Mouse (Mus musculus) heart, postnatal 10 days (tissue): ENCODE results near the gene Arhgef7. TPM values are rescaled to one million over a fixed set of nuclear protein-coding genes. Genes with fewer than 3 reads are reported as not detected.

Source experiments
- DNase-seq, 2 experiments: peaks; one replicate each; pipeline ENCODE4 v3.0.0; 2021
- intact Hi-C: fragments of 180-260 bp; cut with DNase I; formaldehyde crosslinking; loops from one replicate; pipeline ENCODE4 v1.15.1; 2025
- total RNA-seq, 2 experiments: library from RNA; stranded (reverse); gene quantifications; 2 replicates each; pipeline ENCODE4 v1.2.3; 2021

Gene Arhgef7
- 100 to 1,000 TPM; 174 to 190 TPM for total RNA-seq

GRCm38 (mm10) chr8:11727651-11728481, at the start of gene Arhgef7:
Arhgef7 (plus strand) TSS chr8:11727721.
- peak; percentile 74 to 76 for DNase-seq
- intact Hi-C loops = no loop called here

- intact Hi-C loops = no loop called here
- DNase-seq = no peak
Measured at GRCm38 (mm10) chr8:11684558-11684957, 43.0 kb upstream of the Arhgef7 start.

GRCm38 (mm10) chr8:11687251-11687650, 40.3 kb upstream of the Arhgef7 start:
- intact Hi-C loops = no loop called here

GRCm38 (mm10) chr8:11689945-11690344, 37.6 kb upstream of the Arhgef7 start:
- DNase-seq = no peak
- intact Hi-C loops = loop anchor here (5.0 to 10.0 kb wide), 2 partner anchors 183 to 245 kb away; no protein-coding TSS in a partner anchor

More at GRCm38 (mm10) chr8:11687251-11687650, 40.3 kb upstream of the Arhgef7 start:
- DNase-seq = no peak

- no peak for DNase-seq
- intact Hi-C loops = loop anchor here (5.0 to 10.0 kb wide), 2 partner anchors 184 to 246 kb away; no protein-coding TSS in a partner anchor
Measured at GRCm38 (mm10) chr8:11691284-11691683, 36.2 kb upstream of the Arhgef7 start.

- DNase-seq = peak in 1 of 2 experiments; percentile 36
- intact Hi-C loops = loop anchor here (5.0 to 10.0 kb wide), 2 partner anchors 184 to 247 kb away; no protein-coding TSS in a partner anchor
Measured at GRCm38 (mm10) chr8:11691761-11692160, 35.8 kb upstream of the Arhgef7 start.

GRCm38 (mm10) chr8:11692455-11692854, 35.1 kb upstream of the Arhgef7 start:
- DNase-seq = no peak
- intact Hi-C loops = loop anchor here (5.0 to 10.0 kb wide), 2 partner anchors 185 to 248 kb away; no protein-coding TSS in a partner anchor

GRCm38 (mm10) chr8:11693972-11694371, 33.5 kb upstream of the Arhgef7 start:
- intact Hi-C loops = loop anchor here (5.0 to 10.0 kb wide), 2 partner anchors 187 to 249 kb away; no protein-coding TSS in a partner anchor
- DNase-seq = no peak

GRCm38 (mm10) chr8:11696176-11696575, 31.3 kb upstream of the Arhgef7 start:
- no peak for DNase-seq
- intact Hi-C loops = loop anchor here (10.0 kb wide), 1 partner anchor 251 kb away; no protein-coding TSS in a partner anchor

- intact Hi-C loops = loop anchor here (10.0 kb wide), 1 partner anchor 253 kb away; no protein-coding TSS in a partner anchor
- DNase-seq = no peak
Measured at GRCm38 (mm10) chr8:11697467-11697866, 30.1 kb upstream of the Arhgef7 start.

GRCm38 (mm10) chr8:11699442-11700001, 28.0 kb upstream of the Arhgef7 start:
- intact Hi-C loops = loop anchor here (1.0 to 10.0 kb wide), 5 partner anchors 67 to 255 kb away; no protein-coding TSS in a partner anchor
- no peak for DNase-seq

- peak; percentile 85 to 92 for DNase-seq
- intact Hi-C loops = loop anchor here (2.0 to 5.0 kb wide), 3 partner anchors 68 to 152 kb away; no protein-coding TSS in a partner anchor
Measured at GRCm38 (mm10) chr8:11700060-11701032, 27.2 kb upstream of the Arhgef7 start.

- intact Hi-C loops = loop anchor here (2.0 to 5.0 kb wide), 3 partner anchors 69 to 152 kb away; no protein-coding TSS in a partner anchor
- DNase-seq = no peak
Measured at GRCm38 (mm10) chr8:11701033-11701362, 26.5 kb upstream of the Arhgef7 start, which contains the start of gene 1700016D06Rik. 1700016D06Rik (minus strand) TSS chr8:11701063.

GRCm38 (mm10) chr8:11701428-11701827, 26.1 kb upstream of the Arhgef7 start:
- intact Hi-C loops = loop anchor here (2.0 to 5.0 kb wide), 3 partner anchors 69 to 153 kb away; no protein-coding TSS in a partner anchor
- DNase-seq = no peak

GRCm38 (mm10) chr8:11703789-11704188, 23.7 kb upstream of the Arhgef7 start:
- intact Hi-C loops = loop anchor here (5.0 kb wide), 2 partner anchors 71 to 86 kb away; no protein-coding TSS in a partner anchor
- no peak for DNase-seq

GRCm38 (mm10) chr8:11704716-11705420, 22.7 kb upstream of the Arhgef7 start:
- intact Hi-C loops = loop anchor here (5.0 kb wide), 2 partner anchors 73 to 88 kb away; no protein-coding TSS in a partner anchor
- no peak for DNase-seq

GRCm38 (mm10) chr8:11705818-11706217, 21.7 kb upstream of the Arhgef7 start:
- DNase-seq = peak; percentile 79 to 85
- intact Hi-C loops = no loop called here

GRCm38 (mm10) chr8:11707701-11708100, 19.8 kb upstream of the Arhgef7 start:
- intact Hi-C loops = no loop called here
- DNase-seq = peak; percentile 64 to 69

GRCm38 (mm10) chr8:11708815-11709214, 18.7 kb upstream of the Arhgef7 start:
- intact Hi-C loops = no loop called here
- no peak for DNase-seq
